Mouse (Mus musculus) left cerebral cortex, adult 8-10 months (tissue): ENCODE measurements around the gene Jsrp1. TPM values are rescaled to one million over a fixed set of nuclear protein-coding genes. Genes with fewer than 3 reads are reported as not detected.

Experiments
- DNase-seq, 2 experiments: peaks; one replicate each; pipeline ENCODE4 v3.0.0; 2022; ENCODE audit warnings: low spot score in 2 of 2
- total RNA-seq, 4 experiments: library from RNA; stranded (reverse); gene quantifications; 2 replicates each; pipeline ENCODE4 v1.2.4; 2022

Gene Jsrp1
- total RNA-seq: 1 to 10 TPM; 5.1 to 9.7 (median 6.2) TPM

- DNase-seq: no peak
Measured at GRCm38 (mm10) chr10:80813366-80813765, at the start of gene Jsrp1. TSS of gene Jsrp1 (minus strand) at chr10:80813498.

DNA sequence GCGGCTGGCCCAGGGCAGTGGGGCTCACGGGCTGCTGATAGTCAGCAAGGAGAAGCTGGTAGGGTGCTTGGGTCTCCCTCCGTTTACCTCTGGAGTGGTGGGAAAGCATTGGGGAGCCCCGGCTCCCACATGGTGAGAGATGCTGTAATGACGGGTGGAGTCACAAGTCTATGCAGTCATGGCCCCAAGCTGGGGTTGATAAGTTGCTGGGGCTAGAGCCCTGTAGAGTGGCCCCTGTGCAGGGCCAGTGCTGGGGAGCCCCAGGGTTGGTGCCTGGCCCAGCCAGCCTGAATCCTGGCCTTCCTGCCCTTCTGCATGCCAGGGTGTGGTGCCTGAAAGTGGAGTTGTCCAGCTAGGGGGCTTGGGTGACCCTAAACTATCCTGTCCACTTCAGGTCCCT lies 49.0 kb upstream of the Jsrp1 start:
- DNase-seq: no peak

GRCm38 (mm10) chr10:80858350-80858935 lies 45.1 kb upstream of the Jsrp1 start:
- no peak for DNase-seq

DNA sequence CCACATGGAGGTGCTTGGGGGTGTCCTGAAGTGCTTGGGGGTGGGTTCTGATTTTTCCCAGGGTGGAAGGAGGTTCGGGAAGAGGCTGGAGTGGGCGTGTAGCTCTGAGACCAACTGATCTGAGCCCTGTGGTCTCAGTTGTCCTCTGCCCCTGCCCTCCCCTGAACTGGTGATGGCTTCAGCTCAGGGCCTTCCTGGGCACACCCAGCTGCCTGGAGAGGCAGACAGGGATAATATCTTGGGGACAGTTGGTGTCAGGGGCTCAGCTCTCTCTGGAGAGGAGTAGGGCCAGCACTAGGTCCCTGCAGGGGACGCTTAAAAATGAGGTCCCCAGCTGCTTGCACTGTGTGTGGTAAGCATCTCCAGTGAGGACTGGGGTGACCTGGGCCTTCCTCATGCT lies 44.5 kb upstream of the Jsrp1 start:
- DNase-seq: no peak

GRCm38 (mm10) chr10:80857386-80857785 lies 44.1 kb upstream of the Jsrp1 start:
- peak in 1 of 2 experiments; percentile 55 for DNase-seq

GRCm38 (mm10) chr10:80856908-80857307 lies 43.6 kb upstream of the Jsrp1 start:
- no peak for DNase-seq

GRCm38 (mm10) chr10:80856267-80856666 lies 43.0 kb upstream of the Jsrp1 start:
- no peak for DNase-seq

GRCm38 (mm10) chr10:80855749-80856073 lies 42.4 kb upstream of the Jsrp1 start:
- DNase-seq: no peak

GRCm38 (mm10) chr10:80854913-80855748 lies 41.8 kb upstream of the Jsrp1 start, which contains the start of the genes Lsm7 and Sppl2b:
TSS of gene Lsm7 (minus strand) at chr10:80855209.
TSS of gene Sppl2b (plus strand) at chr10:80855275.
- peak; percentile 90 to 95 for DNase-seq

GRCm38 (mm10) chr10:80848571-80848970 lies 35.3 kb upstream of the Jsrp1 start:
- DNase-seq: no peak

GRCm38 (mm10) chr10:80845732-80846131 lies 32.4 kb upstream of the Jsrp1 start:
- peak in 1 of 2 experiments; percentile 72 for DNase-seq

GRCm38 (mm10) chr10:80845055-80845693 lies 31.9 kb upstream of the Jsrp1 start:
- DNase-seq: no peak

GRCm38 (mm10) chr10:80843931-80844547 lies 30.7 kb upstream of the Jsrp1 start, which contains the start of gene Lingo3:
TSS of gene Lingo3 (minus strand) at chr10:80844039.
- no peak for DNase-seq

DNA sequence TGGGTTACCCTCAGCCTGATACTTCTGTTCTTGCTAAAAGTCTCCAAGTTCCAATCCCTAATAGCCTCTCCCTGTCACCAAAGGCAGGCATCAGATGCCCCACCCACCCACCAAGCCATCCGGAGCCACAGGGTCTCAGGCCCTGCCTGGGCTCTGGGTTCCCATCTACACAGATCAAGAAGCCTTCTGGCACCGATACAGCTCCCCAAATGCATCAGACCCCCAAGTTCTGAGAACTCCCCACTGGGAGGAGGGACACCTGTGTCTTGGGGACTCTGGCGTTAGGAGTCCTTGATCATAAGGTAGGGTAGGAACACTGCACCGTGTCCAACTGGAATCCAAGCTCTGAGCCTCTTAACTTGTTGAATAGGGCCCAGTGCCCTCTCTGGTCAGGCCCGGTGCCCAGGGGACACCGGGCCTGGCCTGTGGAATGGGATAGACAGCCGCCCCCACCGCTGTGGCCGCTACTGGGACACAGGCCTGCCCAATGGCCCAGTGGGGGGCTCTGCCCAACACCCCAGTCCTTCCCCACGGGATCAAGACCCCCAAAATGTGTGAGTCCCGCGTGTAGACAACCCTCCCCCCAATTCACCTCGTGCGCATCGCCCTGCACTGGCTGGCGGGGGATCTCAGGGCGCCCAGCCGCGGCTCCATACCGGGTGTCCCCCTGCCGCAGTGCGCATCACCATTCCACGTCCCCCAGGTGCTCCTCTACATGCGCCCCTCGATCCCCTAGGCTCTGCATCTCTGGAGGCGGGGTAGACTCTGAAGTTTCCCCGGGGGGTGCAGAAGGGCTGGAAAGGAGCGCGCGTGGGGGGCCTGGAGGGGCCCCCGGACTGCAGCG lies 30.0 kb upstream of the Jsrp1 start:
- no peak for DNase-seq

GRCm38 (mm10) chr10:80842334-80842733 lies 29.0 kb upstream of the Jsrp1 start:
- peak in 1 of 2 experiments; percentile 67 for DNase-seq

DNA sequence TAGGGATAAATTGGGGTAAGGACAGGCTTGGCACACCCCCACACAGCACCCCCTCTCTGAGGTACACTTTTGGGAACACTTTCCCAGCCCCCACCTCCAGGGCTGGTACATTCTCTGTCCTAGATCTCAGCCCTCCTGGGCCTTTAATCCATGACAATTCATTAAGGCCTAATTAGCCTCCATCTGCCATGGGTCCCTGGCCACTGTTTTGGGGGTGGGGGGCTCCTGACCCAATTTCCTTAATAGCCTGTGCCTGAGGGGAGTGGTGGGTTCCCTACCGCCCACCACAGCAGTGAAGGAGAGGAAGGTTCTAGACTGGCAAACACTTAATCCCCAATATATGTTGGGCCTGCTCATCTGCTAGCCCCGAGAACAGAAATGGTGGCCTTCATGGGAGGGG lies 28.4 kb upstream of the Jsrp1 start:
- no peak for DNase-seq

GRCm38 (mm10) chr10:80839848-80840247 lies 26.6 kb upstream of the Jsrp1 start:
- DNase-seq: no peak

- DNase-seq: no peak
Measured at GRCm38 (mm10) chr10:80838346-80838912, 25.1 kb upstream of the Jsrp1 start.

- no peak for DNase-seq
Measured at GRCm38 (mm10) chr10:80837827-80838226, 24.5 kb upstream of the Jsrp1 start.

GRCm38 (mm10) chr10:80836949-80837379 lies 23.7 kb upstream of the Jsrp1 start:
- no peak for DNase-seq
